Mouse (Mus musculus) embryonic facial prominence, embryonic 14.5 days (tissue): Measurements from ENCODE around the gene Ddx10. TPM values are rescaled to one million over a fixed set of nuclear protein-coding genes. Genes with fewer than 3 reads are reported as not detected.

Source experiments
- ATAC-seq: fragments of 200-750 bp; cut with Nextera tagmentation; 2 replicates; pipeline ENCODE4 v1.8.0; 2017; ENCODE audit warnings: low read depth, moderate number of reproducible peaks, moderate TSS enrichment
- DNase-seq: peaks from one replicate; pipeline ENCODE4 v3.0.0-alpha.2; 2015; ENCODE audit warnings: low spot score
- H3K27ac ChIP-seq: fragments of 300-500 bp; sonication (generic); replicated peaks from 2 replicates; pipeline ENCODE4 v1.5.1; 2014; ENCODE audit warnings: low read depth, mild to moderate bottlenecking, low read length, moderate library complexity
- H3K27me3 ChIP-seq: fragments of 300-500 bp; sonication (generic); replicated peaks from 2 replicates; pipeline ENCODE4 v1.6.1; 2014; ENCODE audit warnings: low read length; ENCODE audit not compliant: control insufficient read depth, insufficient read depth
- H3K36me3 ChIP-seq: fragments of 300-500 bp; sonication (generic); 2 replicates; pipeline ENCODE4 v1.6.1; 2014; ENCODE audit warnings: low read length, mixed read lengths; ENCODE audit not compliant: control insufficient read depth, insufficient read depth
- H3K4me1 ChIP-seq: fragments of 300-500 bp; sonication (generic); 2 replicates; pipeline ENCODE4 v1.6.1; 2014; ENCODE audit warnings: antibody characterized with exemption, low read length; ENCODE audit not compliant: control insufficient read depth, insufficient read depth
- H3K4me2 ChIP-seq: fragments of 300-500 bp; sonication (generic); 2 replicates; pipeline ENCODE4 v1.6.1; 2014; ENCODE audit warnings: low read depth, mild to moderate bottlenecking, low read length, moderate library complexity, mixed read lengths
- H3K4me3 ChIP-seq: fragments of 300-500 bp; sonication (generic); 2 replicates; pipeline ENCODE4 v1.5.1; 2014; ENCODE audit warnings: low read depth, mild to moderate bottlenecking, low read length
- H3K9ac ChIP-seq: fragments of 300-500 bp; sonication (generic); 2 replicates; pipeline ENCODE4 v1.6.1; 2014; ENCODE audit warnings: low read depth, mild to moderate bottlenecking, low read length, moderate library complexity, mixed read lengths
- H3K9me3 ChIP-seq: fragments of 300-500 bp; sonication (generic); 2 replicates; pipeline ENCODE4 v1.6.1; 2016; ENCODE audit warnings: low read length; ENCODE audit not compliant: control insufficient read depth
- WGBS: fragments of 180-500 bp; shearing (Covaris S2); extraction: QIAGEN DNeasy Blood & Tissue Kit; methylation state at CpG from one replicate; pipeline ENCODE4 v1.1.7; 2014; 5-methylcytosine and 5-hydroxymethylcytosine counted together
- polyA plus RNA-seq: library from polyadenylated mRNA; unstranded; fragments of >200 nt; fragmentation: Nextera tagmentation; extraction: Ambion mirVana; gene quantifications from 2 replicates; pipeline ENCODE4 v1.2.1, GENCODE M21; 2014

The Ddx10 gene
- polyA plus RNA-seq, 1 experiment from 2014 or later: 24.6 TPM

DNA sequence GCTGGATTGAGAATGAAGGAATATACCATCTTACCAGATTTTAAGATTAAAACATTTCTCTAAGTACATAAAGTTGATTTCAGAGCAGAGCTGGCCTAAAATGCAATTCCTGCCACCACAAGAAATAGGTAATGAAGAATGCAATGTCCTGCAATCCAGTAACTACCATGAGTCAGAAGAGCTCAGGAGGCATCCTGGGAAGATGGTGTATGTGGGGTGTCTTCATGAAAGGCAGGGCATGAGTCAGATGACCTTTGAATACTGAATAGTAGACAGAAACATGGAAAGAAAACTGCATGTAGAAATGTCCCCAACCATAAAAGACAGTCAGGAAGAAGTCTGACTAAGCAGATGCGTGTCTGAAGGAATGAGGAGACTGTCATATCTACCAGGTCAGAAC, 115.0 kb downstream of the Ddx10 start:
- H3K9ac ChIP-seq: no peak overlapping the region
- H3K4me1 ChIP-seq: no peaks in the 10 kb centered on the region
- H3K9me3 ChIP-seq: peaks cover 3% of the 10 kb centered on the region; the same call in 1 of the 2 replicates
- H3K4me2 ChIP-seq: no peak overlapping the region
- 86% methylated on average over 1 of the region's 1 CpGs for WGBS
- H3K27ac ChIP-seq: no peak overlapping the region
- no peaks in the 10 kb centered on the region for H3K36me3 ChIP-seq
- no peak for ATAC-seq
- no peaks in the 10 kb centered on the region for H3K27me3 ChIP-seq
- H3K4me3 ChIP-seq: no peak overlapping the region
- no peak for DNase-seq

DNA sequence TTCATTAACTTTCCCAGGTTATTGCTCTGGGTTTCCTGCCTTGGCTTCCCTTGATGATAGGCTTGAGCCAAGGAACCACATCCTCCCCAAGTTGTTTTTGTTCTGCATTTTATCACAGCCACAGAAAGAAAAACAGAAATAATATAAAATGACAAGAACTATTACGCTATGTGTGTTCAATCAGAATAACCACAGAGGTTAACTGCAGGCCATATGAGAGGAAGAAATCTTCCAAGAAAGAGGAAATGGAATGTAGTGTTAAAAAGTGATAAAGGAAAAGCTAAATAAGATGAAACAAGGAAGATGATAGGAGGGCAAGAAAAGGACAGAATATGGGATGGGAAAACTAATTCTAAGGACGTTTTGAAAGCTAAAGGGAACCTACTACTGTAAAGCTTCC, 117.4 kb downstream of the Ddx10 start:
- ATAC-seq: no peak
- WGBS: 73% methylated on average over 2 of the region's 2 CpGs

GRCm38 (mm10) chr9:53101103-53101502, 146.8 kb downstream of the Ddx10 start:
- WGBS: 67% methylated on average over 1 of the region's 1 CpGs
- DNase-seq (peak; percentile 8), ATAC-seq (no peak)
- Histone ChIP-seq H3K9ac (no peak overlapping the region), H3K4me2 (no peak overlapping the region), H3K4me3 (no peak overlapping the region), H3K4me1 (no peaks in the 10 kb centered on the region), H3K27ac (no peak overlapping the region), H3K36me3 (no peaks in the 10 kb centered on the region), H3K9me3 (no peaks in the 10 kb centered on the region), H3K27me3 (no peaks in the 10 kb centered on the region)

More for the DNA sequence above, 117.4 kb downstream of the Ddx10 start:
- DNase-seq: no peak
- Histone ChIP-seq H3K36me3 (no peaks in the 10 kb centered on the region), H3K9ac (no peak overlapping the region), H3K4me1 (no peaks in the 10 kb centered on the region), H3K27ac (no peak overlapping the region), H3K4me2 (no peak overlapping the region), H3K4me3 (no peak overlapping the region), H3K27me3 (no peaks in the 10 kb centered on the region), H3K9me3 (no peaks in the 10 kb centered on the region)

- peak; percentile 29 for DNase-seq
- Histone ChIP-seq H3K4me1 (no peaks in the 10 kb centered on the region), H3K27ac (no peak overlapping the region), H3K4me3 (no peak overlapping the region), H3K27me3 (no peaks in the 10 kb centered on the region), H3K36me3 (no peaks in the 10 kb centered on the region), H3K9me3 (no peaks in the 10 kb centered on the region), H3K4me2 (no peak overlapping the region), H3K9ac (no peak overlapping the region)
- 75% methylated on average over 5 of the region's 5 CpGs for WGBS
- no peak for ATAC-seq
Observed at GRCm38 (mm10) chr9:53095319-53096165, 152.3 kb downstream of the Ddx10 start.

DNA sequence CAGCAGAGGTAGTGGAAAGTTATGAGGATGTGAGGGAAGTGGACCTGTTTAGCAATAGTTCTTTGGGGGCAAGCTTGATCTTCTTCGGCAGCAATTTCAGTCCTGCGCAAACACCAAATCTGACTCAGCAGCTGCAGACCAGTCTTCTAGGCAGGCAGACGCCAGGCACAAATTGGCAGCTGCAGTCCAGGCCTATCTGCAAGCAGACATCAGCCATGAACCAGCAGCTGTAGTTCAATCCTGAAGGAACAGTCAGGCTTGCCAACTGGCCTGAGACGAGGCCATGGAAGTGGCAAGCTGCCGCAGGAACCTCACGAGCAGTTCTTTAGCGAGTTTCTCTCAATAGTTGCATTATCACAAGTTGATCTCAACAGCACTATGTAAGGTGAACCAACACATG, 153.3 kb downstream of the Ddx10 start:
- no peaks in the 10 kb centered on the region for H3K4me1 ChIP-seq
- DNase-seq (peak; percentile 54), ATAC-seq (no peak)
- H3K27me3 ChIP-seq: no peaks in the 10 kb centered on the region
- H3K9ac ChIP-seq: no peak overlapping the region
- no peaks in the 10 kb centered on the region for H3K36me3 ChIP-seq
- WGBS: 85% methylated on average over 7 of the region's 7 CpGs
- H3K9me3 ChIP-seq: no peaks in the 10 kb centered on the region
- no peak overlapping the region for H3K4me3 ChIP-seq
- H3K27ac ChIP-seq: no peak overlapping the region
- H3K4me2 ChIP-seq: no peak overlapping the region

DNA sequence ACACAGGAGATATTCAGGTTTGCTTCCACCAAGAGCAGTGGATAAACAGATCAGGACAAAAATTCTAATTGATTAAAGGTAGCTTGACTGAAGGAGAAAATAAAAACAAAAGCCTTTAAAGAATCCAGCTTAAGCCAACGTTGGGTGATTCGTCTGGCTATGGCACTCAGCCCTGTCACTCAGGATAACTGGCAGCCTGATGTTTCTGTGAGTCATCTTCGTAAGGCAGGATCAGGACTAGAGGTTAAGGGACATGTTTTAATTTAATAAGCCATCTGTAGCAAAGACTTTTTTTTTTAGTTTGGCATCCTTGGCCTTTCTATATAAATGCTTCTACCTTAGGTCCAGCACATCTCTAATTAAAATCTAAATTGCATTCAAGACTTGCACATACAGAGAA, 170.2 kb downstream of the Ddx10 start:
- no peak overlapping the region for H3K4me2 ChIP-seq
- no peak for ATAC-seq
- H3K9me3 ChIP-seq: no peaks in the 10 kb centered on the region
- 62% methylated on average over 3 of the region's 3 CpGs for WGBS
- no peak overlapping the region for H3K9ac ChIP-seq
- no peaks in the 10 kb centered on the region for H3K27me3 ChIP-seq
- H3K4me1 ChIP-seq: no peaks in the 10 kb centered on the region
- no peak overlapping the region for H3K4me3 ChIP-seq
- no peak for DNase-seq
- H3K27ac ChIP-seq: no peak overlapping the region
- no peaks in the 10 kb centered on the region for H3K36me3 ChIP-seq

DNA sequence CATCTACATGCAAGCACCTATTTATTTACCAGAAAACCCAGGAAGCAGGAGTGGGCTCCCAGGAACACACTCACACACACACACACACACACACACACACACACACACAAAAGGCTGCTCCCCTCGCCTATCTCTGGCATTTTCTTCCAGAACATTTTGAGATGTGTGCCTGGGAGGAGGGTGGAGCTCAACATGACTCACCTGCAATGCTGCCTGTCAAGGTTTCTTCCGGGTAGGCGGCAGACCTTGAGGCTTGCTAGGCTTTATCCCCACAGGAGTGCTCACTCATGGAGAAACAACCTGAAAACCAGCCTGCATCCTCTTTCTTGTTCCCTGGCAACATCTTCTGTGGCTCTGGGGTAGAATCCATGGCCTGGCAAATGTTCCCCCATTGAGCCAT, 171.9 kb downstream of the Ddx10 start:
- no peaks in the 10 kb centered on the region for H3K4me1 ChIP-seq
- no peaks in the 10 kb centered on the region for H3K36me3 ChIP-seq
- 64% methylated on average over 3 of the region's 3 CpGs for WGBS
- no peak for DNase-seq
- no peak for ATAC-seq
- H3K9ac ChIP-seq: no peak overlapping the region
- H3K4me2 ChIP-seq: no peak overlapping the region
- no peak overlapping the region for H3K27ac ChIP-seq
- no peak overlapping the region for H3K4me3 ChIP-seq
- no peaks in the 10 kb centered on the region for H3K27me3 ChIP-seq
- no peaks in the 10 kb centered on the region for H3K9me3 ChIP-seq

DNA sequence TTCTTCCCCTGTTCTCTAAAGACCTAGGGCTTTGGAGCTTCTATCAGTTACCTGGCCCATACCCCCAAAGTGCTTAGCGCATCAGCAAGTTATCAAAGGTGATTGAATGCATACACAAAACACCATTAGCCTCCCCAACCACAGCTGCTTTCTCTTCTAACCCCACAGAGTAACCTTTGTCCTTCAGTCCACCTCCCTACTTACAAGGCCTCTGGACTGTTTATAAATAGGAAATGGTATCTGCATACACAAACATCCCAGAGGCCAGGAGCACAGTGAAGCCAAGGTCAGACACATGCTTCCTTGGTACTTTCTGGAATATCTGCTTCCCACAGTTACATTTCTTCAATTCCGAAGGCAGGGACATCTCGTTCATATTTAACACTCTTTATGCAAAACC, 173.4 kb downstream of the Ddx10 start:
- no peak overlapping the region for H3K4me2 ChIP-seq
- DNase-seq: no peak
- 95% methylated on average over 3 of the region's 3 CpGs for WGBS
- H3K9me3 ChIP-seq: no peaks in the 10 kb centered on the region
- no peaks in the 10 kb centered on the region for H3K27me3 ChIP-seq
- no peak overlapping the region for H3K4me3 ChIP-seq
- no peak overlapping the region for H3K27ac ChIP-seq
- no peaks in the 10 kb centered on the region for H3K4me1 ChIP-seq
- no peak for ATAC-seq
- no peak overlapping the region for H3K9ac ChIP-seq
- H3K36me3 ChIP-seq: no peaks in the 10 kb centered on the region

DNA sequence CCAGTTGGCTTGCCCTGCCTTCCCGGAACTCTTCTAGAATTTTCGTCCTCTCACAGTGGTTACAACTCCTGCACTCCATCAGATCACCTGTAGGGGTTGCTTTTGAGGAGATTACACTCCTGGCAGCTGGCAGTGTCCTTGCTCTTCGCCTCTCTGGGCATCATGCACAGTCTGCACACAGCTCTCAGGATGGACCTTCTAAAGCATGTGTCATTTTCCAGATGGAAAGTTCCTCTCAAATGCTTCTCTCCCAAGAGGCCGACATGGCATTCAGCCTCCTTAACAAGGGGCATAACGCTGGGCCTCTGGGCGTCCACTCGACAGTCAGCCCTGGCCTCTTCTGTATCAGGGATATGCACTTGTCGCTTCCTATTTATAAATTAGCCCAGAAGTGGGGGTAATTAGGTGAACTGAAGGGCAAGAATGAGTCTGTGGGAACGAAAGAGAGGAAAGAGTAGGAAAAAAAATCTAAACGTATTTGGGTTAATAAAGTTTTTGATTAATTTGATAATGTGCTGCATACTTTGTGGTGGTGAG, 174.2 kb downstream of the Ddx10 start:
- 76% methylated on average over 10 of the region's 10 CpGs for WGBS
- no peak for DNase-seq

More for the DNA sequence above, 174.2 kb downstream of the Ddx10 start:
- no peak overlapping the region for H3K9ac ChIP-seq
- no peaks in the 10 kb centered on the region for H3K4me1 ChIP-seq
- no peak overlapping the region for H3K27ac ChIP-seq
- ATAC-seq: no peak
- no peaks in the 10 kb centered on the region for H3K27me3 ChIP-seq
- no peak overlapping the region for H3K4me3 ChIP-seq
- H3K4me2 ChIP-seq: no peak overlapping the region
- no peaks in the 10 kb centered on the region for H3K9me3 ChIP-seq
- H3K36me3 ChIP-seq: no peaks in the 10 kb centered on the region
